Mouse (Mus musculus) heart, adult 18-20 months (tissue): ENCODE measurements at regions not wholly inside any gene's neighbourhood (a gene's known extent, or its start where the extent isn't known, plus 50 kb on each side); places are given as distances from the start of the nearest gene placed in this dataset.

Source experiments
- DNase-seq, 2 experiments: peaks; one replicate each; pipeline ENCODE4 v3.0.0; 2021 to 2022; ENCODE audit warnings: mixed read lengths in 1 of 2

DNA sequence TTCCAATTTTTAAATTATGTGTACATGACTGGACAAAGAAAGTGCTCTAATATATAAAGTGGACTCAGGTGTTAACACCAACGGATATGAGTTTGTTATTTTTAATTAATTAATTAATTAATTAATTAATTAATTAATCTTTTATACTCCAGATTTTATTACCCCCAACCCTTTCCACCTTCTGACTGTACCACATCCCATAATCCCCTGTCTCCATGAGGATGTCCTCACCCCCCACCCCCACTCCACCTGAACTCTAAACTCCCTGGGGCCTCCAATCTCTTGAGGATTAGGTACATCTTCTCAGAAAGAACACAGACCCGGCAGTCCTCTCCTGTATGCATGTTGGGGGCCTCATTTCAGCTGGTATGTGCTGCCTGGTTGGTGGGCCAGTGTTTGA is 182.8 kb downstream of the Rassf9 start:
- DNase-seq, result no peak

GRCm38 (mm10) chr10:102689966-102690365 is 177.9 kb downstream of the Rassf9 start:
- peak in 1 of 2 experiments; percentile 54 for DNase-seq

DNA sequence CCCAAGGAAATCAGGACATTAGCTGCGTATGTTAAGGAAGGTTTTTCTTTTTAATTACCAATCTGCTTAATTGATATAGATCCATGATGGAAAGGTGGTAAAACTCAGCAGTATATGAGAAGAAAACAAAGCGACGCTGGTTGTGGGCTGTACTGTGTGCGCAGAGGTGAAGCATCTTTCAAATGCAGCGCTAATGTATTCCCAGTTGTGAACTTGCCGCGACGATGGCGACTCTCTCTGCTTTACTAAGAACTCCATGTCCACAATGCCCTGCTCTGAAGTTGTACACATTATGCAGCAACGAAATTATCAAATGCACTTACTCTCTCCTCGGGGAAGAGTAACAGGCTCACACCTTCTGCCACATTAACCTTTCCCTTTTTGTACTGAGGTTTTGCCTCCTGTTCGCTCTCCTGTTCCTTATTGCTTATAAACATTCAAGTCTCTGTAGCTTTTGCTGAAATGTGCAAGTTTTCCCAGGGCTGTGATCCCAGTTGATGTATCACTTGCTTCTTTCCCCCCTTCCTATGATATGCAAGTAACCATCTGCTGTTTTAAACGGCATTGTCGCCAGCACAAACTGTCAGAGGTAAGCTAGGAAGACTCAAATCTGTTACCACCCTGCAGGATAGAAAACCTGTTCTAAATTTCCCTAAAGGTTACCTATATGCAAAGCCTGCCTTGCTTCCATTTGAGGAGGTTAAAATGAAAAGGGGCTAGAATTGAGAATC is 174.8 kb downstream of the Rassf9 start:
- DNase-seq, result no peak

DNA sequence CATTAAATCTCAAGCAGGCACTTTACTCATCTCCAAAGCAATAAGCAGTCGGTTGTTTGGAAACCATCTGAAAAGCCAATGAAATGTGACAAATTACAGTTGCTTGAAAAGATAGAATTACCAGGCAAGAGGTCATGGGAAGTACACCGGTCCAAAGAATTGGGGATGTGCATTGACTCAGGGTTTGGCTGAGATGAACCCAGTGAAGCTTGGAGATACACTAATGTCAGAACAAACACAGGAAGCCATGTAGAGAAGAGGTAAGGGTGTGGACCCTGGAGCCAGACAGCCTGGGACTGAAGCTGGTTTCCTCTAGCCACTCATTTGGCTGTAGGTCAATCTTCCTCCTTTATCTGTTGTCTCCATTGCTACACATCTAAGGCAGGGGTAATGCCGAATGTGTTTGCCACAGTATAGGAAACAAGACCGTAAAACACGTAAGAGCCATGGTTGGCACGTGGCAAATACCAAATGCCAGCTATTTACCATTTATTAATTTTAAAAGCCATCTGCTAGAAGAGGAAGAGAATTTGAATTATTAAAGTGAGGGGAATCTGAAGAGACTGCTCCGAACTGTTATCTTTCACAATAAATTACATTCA is 173.9 kb downstream of the Rassf9 start:
- DNase-seq, result peak; percentile 14 to 75

GRCm38 (mm10) chr10:102667359-102667758 is 155.3 kb downstream of the Rassf9 start:
- DNase-seq, result no peak

GRCm38 (mm10) chr10:102659683-102660082 is 147.7 kb downstream of the Rassf9 start:
- DNase-seq, result no peak

DNA sequence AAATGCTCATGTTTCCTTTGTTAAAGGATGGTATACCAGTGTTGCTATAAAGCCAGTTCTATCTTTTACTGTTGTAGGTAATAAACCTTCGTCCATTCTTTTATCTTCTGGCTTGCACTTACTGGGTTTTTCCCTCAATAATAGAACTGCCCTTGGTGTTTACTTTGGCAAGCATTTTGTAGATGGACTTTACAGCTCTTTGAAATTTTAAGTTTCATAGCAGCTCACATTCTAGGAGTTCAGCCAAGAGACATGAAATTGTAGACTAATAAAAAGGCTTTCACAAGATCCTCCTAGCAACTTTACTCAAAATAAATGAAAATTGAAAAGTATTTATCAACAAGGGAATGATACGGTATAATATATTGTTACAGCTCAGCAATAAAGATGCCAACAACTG is 124.5 kb downstream of the Rassf9 start:
- peak in 1 of 2 experiments; percentile 5 for DNase-seq

DNA sequence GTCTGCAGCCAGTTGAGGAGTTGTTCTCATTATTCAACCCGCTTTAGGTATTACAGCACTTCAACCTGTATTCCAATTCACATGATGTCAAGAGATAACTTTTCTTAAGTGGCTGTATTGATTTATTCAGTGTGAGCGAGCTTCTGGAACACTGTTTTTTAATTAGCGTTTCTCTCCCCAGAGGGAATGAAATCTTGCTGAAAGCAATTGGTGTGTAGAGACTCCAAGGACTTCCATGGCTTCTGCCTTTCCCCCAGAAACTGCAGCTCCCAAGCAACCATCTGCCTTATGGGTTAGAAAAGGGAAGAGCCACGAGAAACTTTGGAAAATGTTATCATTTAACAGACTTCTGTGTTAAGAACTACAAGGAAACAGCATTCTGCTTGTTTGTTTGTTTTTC is 121.4 kb downstream of the Rassf9 start:
- DNase-seq, result no peak

- no peak for DNase-seq
Measured at GRCm38 (mm10) chr10:102628609-102629008, 116.6 kb downstream of the Rassf9 start.

- DNase-seq, result no peak
Measured at GRCm38 (mm10) chr10:102623895-102624294, 111.9 kb downstream of the Rassf9 start.

DNA sequence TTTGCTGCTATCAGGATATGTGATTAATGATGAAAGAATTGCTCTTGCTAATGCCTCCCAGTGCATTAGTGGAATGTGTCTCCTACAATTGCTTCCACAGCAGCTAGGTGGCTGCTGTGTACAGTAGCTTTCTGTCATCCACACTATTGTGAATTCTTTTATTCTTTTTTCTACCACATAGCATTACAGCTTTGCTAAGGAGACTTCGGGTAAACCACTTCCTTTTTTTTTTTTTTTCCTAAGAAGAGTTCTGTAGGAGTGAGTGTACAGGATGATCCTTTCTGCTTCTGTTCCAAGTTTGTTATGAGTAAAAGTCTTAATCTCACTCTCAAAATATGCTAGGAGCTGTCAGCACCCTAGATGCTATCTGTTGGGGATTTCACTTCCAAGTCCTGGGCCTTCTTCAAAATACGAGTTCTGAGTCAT is 110.6 kb downstream of the Rassf9 start:
- DNase-seq, result no peak

GRCm38 (mm10) chr10:102618711-102619110 is 106.7 kb downstream of the Rassf9 start:
- DNase-seq, result no peak

- DNase-seq, result no peak
Measured at GRCm38 (mm10) chr10:102615962-102616595, 104.1 kb downstream of the Rassf9 start.
